Mouse (Mus musculus): Measurements from ENCODE around the gene Tmem232.

GRCm38 (mm10) chr17:65571466-65571865 is 30.9 kb upstream of the Tmem232 start:
- no peak for TF ChIP-seq TAL1 (IDR thresholded peaks at IDR 0.05; ENCODE audit: low read length)
- TF ChIP-seq GATA1 (IDR thresholded peaks at IDR 0.05; ENCODE audit: low read length), result no peak

Measured in erythroblast, embryonic 14.5 days (primary cell).